Mouse (Mus musculus) lung, postnatal 0 days (tissue): Measurements from ENCODE around the gene Fam129b.

Experiments
- CTCF ChIP-seq: IDR thresholded peaks from 2 replicates; pipeline ENCODE4 v1.5.1; 2016; ENCODE audit warnings: antibody characterized with exemption, mild to moderate bottlenecking
- EP300 ChIP-seq: IDR thresholded peaks from 2 replicates; pipeline ENCODE4 v1.6.1; 2016; ENCODE audit warnings: antibody characterized with exemption, mild to moderate bottlenecking, control low read depth

GRCm38 (mm10) chr2:32931730-32932129 is 55.8 kb downstream of the Fam129b start:
- no peak for TF ChIP-seq CTCF
- TF ChIP-seq EP300 = no peak
